Mouse (Mus musculus) embryo, embryonic 9.5 days (tissue): ENCODE data around the gene Mfsd1.

Source experiments
- DNase-seq: peaks from one replicate; pipeline ENCODE4 v3.0.0-alpha.2; 2017; ENCODE audit errors: extremely low spot score

The Mfsd1 gene

DNA sequence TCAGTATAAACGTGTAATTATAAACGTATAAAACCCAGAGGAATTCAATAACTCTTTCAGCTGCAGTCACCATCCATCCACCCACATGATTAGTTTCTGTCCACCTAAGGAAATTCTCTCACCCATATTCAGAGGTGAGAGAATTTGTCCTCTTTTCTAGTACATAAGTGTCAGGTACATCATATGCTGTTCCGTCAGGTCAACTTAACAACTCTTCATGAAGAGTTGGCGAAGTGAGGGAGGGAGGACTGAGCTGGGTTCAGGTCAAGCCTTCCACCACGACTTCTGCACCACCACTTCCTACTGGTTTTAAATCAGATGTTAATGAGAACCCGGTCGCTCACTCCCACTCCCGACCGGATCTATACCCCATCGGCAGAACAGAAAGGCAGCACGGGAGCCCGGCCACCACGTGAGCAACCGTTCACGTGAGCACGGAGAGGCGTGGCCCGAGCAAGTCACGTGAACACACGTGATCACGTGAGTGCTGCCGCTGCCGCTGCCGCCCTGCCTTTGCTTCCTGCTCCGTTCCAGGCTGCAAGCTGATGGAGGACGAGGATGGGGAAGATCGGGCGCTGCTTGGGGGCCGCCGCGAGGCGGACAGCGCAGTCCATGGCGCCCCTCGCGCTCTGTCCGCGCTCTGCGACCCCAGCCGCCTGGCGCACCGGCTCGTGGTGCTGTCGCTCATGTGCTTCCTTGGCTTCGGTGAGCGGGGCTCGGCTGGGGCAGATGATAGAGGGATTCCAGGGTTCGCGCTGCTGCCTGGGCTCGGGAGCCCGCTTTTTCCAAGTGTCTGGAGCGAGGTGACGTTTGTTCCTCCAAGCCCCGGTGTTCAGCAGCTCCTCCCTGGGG is at the start of gene Mfsd1:
Mfsd1 (plus strand) TSS at position 469 of the 852 bp plus-strand sequence.
- peak; percentile 92 for DNase-seq

DNA sequence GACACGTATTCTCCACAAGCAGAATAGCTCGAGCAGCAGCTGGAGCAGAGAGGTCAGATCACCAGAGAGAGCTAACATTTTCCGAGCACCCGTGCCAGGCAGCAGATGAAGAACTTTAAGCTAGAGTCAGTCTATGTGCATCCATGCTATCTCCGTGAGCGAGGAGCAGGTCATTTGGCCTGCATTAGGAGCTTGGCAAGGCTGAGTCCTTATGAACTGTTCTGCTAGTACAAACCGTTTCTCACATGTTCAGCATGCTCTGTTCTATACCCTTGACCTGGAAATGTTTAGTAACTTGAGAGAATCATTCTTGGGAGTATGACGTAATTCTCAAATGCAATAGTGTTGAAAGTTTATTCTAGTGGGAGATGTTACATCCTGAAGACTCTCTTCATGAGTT is 38.9 kb upstream of the Mfsd1 start:
- no peak for DNase-seq

DNA sequence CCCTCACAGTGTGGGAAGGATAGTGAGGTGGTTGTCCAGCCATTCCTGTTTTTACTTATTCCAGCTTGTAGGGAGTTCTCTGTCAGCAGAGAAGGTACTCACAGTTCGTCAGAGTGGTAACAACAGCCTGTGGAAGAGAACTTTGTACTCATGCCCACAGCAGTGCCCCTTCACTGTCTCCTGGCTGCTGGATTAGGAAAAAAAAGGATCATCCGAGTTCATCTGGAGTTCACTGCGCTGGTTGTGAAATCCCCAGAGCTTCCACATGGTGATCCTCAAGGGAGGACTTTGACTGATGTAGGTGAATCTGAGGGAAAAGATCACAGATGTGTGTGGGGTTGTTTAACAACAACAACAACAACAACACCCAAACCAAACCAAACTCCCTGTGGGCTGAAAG is 31.3 kb upstream of the Mfsd1 start:
- no peak for DNase-seq

DNA sequence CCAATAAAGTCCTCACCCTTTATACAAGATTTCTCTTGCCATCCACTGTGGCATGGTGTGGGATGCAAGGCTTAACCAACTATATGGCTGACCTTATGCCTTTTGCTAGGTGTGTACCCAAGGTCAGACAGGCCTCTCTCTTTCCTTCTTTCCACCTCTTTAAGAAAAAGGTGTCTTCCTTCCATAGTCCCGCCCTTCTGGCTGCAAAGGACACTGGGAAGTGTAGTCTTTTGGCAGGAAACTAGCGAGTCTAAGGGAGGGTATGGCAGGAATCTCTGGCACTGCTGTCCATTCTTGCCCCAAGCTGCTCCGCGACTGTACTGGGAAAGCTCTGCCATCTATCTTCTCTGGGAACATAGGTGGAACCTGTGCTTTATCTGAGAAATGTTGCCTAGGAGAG is 29.3 kb upstream of the Mfsd1 start:
- DNase-seq: peak; percentile 14

DNA sequence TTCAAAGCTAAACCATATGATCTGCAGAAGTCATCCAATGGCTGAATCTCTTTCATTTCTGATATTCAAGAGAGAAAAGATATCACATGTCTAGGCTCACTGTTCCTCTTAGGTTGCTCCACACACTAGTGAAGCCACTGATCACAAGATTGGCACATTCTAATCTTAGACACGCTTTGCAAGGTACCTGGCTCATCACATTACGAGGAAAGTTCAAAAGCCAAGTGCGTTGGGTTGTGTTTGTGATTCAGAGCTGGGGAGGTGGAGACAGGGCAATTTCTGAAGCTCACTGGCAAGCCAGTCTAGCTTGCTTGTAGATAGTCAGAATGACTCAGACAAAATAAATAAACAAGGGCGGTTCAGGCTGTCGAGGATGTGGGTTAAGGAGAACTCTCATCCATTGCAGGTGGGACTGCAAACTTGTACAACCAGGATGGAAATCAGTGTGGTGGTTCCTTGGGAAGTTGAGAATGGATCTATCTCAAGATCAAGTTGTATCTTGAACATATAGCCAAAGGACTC is 28.6 kb upstream of the Mfsd1 start:
- DNase-seq: no peak

DNA sequence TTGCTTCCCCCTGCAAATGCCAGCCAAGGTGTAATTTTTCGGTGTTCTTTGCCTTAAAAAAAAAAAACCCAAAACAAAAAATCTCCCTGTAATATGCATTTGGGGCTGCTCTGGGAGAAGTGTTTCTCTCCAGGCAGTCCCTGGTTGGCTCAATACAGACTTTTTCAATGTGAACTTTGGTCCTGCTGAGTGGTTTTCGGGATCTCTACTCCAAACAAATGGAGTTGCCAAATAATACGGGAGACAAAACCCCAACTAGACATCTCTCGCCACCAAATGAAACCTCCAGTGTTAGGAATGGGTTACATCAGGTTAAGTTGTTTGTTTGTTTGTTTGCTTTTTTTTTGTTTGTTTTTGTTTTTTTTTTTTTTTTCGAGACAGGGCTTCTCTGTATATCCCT is 27.3 kb upstream of the Mfsd1 start:
- no peak for DNase-seq

DNA sequence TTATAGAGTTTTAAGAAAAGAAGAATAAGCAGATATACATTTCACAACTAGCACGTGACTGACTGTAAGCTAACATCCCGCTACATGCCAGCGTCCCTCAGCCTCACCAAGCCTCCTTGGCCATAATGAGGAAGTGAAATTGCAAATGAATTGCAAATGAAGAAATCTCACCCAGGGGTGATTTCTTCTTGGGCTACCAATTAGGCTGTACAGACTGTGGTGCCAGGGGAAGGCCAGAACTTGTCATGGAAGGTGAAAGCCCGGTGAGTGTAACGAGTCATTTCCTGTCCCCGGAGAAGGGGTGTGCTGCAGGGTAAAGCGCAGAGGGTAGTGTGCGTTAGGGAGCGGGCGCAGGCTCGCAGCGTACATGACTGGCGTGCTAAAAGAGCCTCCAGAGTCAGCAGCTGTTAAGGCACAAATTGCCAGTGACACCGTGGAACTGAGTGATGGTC is 25.3 kb upstream of the Mfsd1 start:
- DNase-seq: no peak

DNA sequence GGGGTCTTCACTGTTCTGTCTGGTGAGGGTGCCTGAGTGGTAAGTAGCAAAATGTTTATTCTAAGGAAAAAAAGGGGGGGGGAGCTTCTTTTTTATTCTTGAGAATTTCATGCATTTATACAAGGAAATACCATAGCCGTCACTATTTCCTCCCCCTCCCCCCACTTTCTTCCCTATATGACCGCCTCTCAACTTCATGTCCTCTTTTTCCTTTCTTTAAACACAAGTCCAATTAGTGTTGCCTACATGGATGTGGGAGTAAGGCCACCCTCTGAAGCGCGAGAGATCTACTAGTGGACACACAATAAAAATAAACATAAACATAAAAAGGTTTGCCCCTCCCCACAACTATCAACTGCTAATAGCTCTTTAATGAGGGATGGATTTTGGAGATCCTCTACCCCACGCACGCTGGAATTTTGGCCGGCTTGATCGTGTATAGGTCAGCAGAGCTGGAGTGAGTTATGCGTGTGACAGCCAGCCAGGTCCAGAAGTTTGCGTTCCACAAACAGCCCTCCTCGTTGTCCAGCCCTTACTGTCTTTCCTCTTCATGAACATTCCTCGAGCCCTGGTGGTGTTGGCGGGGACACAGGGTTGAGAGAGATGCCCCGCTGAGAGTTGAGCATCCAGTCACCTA is 24.7 kb upstream of the Mfsd1 start:
- DNase-seq: no peak

DNA sequence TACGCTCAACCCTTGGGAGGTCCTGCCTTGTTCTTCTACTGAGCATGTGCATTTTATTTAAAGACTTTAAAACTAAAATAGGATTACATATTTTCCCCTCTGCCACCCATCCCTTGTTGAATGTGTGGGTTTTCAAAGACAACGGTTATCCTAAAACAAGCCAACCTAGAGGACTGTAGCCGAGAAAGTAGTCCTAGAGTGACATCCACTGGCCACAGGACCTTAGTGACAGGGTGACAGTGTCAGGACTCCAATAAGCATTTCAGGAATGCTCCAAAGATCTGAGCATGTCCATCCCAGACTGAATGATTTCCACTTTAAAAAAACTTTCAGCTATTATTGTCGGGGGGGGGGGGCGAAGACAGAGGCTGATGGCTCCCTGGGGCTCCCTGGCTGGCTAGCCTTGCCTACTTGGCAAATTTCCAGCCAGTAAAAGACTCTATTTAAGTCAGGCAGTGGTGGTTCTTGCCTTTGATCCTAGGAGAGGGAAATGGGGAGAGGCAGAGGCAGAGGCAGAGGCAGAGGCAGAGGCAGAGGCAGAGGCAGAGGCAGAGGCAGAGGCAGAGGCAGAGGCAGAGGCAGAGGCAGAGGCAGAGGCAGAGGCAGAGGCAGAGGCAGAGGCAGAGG is 17.7 kb upstream of the Mfsd1 start:
- DNase-seq: no peak

DNA sequence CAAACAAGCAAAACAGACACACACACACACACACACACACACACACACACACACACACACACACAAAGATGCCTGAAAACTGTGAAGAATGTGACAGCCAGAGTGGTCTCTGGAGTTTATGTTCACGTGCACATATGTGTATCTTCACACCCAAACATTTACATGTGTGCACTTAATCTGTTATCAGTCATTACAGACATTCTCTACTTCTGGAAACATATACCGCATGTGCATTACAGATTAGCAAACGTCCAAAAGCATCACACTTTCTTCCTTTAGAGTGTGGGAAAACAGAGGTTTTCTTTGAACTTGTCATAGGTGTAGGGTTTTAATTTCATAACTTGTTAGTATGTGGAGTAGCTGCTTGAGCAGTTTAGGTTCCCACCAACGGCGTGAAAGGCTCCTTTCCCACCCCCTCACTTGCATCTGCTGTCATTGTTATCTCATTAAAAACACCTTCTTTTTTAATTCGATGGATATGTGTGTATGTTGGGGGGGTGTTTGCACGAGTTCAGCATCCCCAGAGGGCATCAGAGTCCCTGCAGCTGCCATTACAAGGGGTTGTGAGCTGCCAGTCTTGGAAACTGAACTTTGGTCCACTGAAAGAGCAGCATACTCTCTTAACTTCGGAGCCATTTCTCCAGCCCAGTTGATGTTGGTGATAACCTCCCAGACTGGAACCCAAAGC is 16.9 kb upstream of the Mfsd1 start:
- DNase-seq: no peak

DNA sequence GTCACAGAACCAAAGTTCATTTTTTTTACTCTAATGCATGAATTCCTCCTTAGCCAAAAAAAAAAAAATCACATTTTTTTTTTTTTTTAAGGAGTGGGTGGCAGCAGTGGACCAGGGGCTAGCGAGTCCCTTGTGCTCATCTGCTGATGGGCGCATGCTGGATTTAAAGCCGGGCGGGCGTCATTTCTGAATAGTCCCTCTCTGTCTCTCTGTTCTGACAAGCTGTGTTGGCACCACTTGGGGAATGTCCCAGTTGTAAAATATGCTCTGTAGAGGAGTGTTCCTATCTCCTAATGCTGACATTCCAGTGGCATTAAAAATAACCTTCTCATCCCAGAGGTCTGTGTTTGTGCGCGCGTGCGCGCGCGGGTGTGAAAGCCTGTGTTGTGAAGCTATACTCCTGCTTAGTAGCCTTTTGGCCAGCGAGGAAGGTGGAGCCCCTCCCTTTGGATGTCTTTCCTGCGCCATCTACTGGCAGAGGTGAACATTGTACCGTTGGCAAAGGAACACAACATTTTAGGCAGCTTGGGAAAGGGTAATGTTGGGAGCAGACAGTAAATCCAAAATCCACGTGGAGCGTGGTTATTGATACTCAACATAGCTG is 14.4 kb upstream of the Mfsd1 start:
- DNase-seq: peak; percentile 71

DNA sequence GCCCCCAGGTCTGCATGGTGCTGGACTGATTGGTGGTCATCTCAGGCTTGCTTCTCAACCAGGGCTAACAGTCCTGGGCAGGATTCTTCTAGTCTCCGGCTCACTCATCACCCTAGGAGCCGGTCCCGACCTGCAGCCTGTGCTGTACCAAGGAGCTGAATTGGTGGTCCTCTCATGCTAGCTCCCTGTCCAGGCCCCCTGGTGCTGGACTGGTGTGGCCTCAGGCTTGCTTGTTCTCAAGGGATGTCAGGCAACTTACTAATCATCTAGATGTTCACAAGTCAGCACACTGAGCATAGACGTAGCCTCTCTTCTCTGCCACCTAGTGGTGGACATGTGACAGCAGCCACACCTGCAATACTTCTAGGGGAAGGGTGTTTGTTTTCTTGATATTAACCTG is 9.6 kb upstream of the Mfsd1 start:
- peak; percentile 25 for DNase-seq

DNA sequence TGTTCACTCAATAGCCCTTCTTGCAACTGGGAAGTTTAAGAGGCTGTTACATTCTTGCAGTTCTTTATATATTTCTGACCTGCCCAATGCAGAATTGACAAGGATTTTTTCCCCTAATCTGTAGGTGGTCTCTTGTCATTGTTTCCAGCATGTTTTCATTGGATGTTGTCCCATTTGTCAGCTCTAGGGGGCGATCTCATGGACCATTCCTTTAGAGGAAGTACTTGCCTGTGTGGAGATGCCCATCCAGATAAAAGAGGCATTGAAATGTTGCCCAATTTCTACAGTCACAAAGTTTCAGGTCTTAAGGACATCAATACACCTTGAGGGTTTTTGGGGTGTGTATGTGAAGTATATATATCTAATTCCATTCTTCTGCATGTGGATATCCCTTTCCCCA is 9.0 kb upstream of the Mfsd1 start:
- DNase-seq: no peak

DNA sequence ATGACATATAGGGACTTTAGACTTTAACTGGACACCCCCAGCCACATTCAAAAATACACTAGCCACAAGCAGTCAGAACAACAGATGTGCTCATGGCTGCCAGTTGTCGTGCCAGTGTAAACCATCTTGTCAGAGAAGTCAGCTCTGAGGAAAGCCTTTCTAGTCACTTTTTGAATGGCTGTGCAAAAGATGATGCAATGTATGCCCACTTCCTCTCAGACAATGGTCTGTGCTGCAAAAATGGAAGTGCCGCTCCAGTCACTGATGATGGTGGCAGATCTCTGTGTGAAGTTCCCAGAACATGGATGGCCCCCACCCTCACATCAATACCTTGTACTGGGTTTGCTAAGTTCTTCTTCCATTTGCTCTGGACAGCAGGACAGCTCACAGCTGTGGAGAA is 6.3 kb upstream of the Mfsd1 start:
- no peak for DNase-seq

DNA sequence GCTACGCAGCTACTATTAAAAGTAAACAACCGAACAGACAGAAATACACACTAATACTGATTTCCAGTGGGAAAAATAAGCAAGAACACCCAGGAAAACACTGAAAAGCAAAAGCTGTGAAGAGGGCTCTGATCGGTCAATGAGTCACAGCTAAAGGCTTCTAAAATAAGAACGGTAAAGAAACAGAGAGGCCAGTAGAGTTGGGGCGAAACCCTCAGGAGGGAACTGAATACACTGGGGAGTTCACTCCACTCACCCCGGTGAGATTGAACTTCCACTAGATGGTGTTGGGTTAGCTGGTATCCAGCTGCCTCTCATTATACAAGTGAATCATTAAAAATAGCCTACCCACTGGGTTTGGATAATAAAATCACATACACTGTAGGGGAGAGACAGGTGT is 5.8 kb upstream of the Mfsd1 start:
- no peak for DNase-seq

DNA sequence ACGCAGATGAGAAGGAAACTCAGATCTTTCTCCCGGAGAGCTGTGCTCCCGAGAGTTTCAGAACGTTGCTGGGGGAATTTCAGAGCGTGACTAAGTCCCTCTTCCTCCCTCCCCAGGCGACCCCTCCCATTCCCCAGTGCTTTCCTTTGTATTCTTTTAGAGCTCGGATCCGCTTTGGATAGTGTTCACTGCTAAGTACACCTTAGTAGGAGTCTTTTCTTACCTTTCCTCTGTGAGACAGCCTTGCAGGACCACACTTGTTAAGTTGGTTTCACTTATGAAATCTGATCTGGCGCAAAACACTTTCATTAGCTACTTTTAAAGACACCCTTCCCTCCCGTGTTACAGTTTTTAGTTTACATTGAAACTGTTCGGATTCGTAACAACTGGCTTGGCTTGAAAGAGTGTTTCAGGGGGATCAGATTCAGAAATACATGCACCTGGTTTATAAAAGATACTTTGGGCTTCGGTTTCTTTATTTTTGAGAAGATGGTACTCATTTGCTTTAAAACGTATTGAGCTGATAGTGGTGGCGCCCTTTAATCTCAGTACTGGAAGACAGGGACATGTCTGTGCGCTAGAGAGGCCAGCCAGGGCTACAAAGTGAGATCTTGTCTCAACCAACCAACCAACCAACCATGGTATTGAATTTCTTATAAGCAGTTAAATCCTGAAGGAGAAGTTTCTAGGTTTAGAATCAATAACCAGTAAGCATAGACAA is 744 bp downstream of the Mfsd1 start:
- DNase-seq: no peak

DNA sequence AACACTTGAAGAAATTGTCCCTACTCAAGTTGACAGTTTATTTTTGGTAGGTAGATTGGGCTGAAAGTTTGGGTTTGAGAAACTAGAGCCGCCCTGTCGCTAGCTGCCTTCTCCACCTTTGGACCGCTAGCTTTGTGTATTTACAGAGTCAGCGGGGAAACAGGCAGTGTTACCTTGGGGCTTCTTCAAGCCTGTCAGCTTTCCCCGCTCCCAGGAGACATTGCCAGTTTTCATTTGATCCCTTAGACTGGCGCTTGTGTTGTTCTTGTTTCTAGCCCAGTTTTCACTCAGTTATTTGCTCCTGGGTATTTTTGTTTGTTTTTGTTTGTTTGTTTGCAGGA is 1.3 kb downstream of the Mfsd1 start:
- DNase-seq: no peak

DNA sequence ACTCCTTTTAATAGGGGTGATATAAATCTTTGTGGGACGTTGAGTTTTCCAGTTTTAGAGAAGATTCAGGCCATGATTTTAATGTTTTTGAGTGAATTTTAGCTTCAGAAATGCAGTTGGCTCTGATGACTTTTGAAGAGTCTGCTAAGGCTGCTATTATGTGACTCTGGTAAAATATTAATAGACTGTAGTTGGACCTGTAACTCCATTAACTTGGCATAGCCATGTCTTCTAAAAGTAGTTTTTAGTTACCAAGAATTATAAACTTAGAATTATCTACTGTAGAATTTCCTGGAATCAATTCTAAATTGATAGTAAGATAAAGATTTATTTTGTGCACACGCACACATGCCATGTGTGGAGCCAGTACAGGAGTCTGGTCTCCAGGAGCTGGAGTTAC is 4.0 kb downstream of the Mfsd1 start:
- no peak for DNase-seq

DNA sequence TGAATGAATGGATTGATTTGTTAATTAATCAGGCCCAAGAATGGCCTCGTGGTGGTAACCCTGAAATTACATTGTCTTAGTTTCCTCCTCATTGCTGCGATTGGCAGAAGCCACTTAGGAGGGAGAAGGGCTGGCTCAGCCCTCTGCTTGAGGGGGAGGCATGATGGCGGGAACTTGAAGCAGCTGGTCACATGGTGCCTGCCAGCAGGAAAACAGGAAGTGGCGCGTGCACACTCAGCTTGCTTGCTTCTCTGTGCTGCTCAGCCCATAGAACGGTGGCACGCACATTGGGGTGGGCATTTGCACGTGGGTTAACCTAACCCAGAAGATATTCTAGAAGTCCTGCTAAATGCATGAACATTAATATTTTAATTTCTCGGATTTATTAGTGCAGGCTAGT is 4.9 kb downstream of the Mfsd1 start:
- DNase-seq: no peak

DNA sequence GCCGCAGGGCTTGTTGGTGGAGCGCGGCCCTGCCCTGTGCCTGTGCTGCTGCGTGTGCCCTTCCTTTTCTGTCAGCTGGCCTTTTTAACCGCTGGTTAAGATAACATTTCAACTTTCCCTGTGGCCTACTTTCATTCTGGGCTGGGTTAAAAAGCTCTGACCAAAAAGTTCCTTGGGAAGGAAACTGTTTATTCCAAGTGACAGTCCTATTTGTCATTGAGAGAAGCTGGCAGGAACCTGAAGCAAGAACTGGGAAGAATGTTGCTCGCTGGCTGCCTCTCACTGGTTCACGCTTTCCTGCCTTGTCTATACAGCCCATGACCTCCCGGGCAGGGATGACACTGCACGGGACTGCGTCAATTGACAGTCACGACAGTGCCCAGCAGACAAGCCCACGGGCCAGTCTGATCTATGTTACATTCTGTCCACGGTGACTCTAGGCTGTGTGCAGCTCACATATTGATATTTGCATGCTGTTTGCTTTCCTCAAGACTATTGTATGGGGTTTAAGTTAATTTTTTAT is 19.1 kb downstream of the Mfsd1 start:
- no peak for DNase-seq

DNA sequence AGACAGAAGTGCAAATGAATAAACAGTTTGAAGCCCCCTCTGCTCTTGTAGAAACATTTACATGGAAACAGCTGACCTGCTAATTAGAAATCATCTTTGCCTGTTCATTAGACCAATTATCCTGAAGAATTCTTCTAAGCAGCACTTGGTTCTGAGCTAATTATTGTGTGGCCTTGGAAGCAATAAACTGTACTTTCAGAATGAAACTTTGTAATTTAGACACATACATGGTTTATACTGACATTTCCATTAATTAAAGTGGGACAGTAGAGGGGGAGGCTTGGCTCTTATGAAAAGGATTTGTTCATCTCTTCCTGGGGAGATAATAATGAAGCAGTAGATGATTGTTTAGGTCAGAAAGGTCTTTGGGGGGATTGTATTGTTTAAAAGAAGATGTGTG is 35.7 kb downstream of the Mfsd1 start:
- DNase-seq: no peak
